Mouse (Mus musculus) hindbrain, embryonic 10.5 days (tissue): Measurements from ENCODE around the gene Mrpl2. TPM values are rescaled to one million over a fixed set of nuclear protein-coding genes. Genes with fewer than 3 reads are reported as not detected.

ENCODE experiments used
- DNase-seq: peaks from one replicate; pipeline ENCODE4 v3.0.0-alpha.2; 2017; ENCODE audit warnings: low spot score
- H3K27ac ChIP-seq: fragments of 300-500 bp; sonication (generic); 2 replicates; pipeline ENCODE4 v1.5.1; 2016; ENCODE audit warnings: mild to moderate bottlenecking, moderate library complexity
- H3K27me3 ChIP-seq: fragments of 300-500 bp; sonication (generic); 2 replicates; pipeline ENCODE4 v1.6.1; 2016; ENCODE audit warnings: mild to moderate bottlenecking; ENCODE audit not compliant: poor library complexity, insufficient read depth, severe bottlenecking
- H3K36me3 ChIP-seq: fragments of 300-500 bp; sonication (generic); 2 replicates; pipeline ENCODE4 v1.6.1; 2016; ENCODE audit warnings: mild to moderate bottlenecking, moderate library complexity
- H3K4me1 ChIP-seq: fragments of 300-500 bp; sonication (generic); replicated peaks from 2 replicates; pipeline ENCODE4 v1.6.1; 2016; ENCODE audit warnings: mild to moderate bottlenecking
- H3K4me3 ChIP-seq: fragments of 300-500 bp; sonication (generic); 2 replicates; pipeline ENCODE4 v1.5.1; 2016; ENCODE audit warnings: mild to moderate bottlenecking, moderate library complexity
- H3K9me3 ChIP-seq: fragments of 300-500 bp; sonication (generic); 2 replicates; pipeline ENCODE4 v1.6.1; 2016; ENCODE audit warnings: mild to moderate bottlenecking, moderate library complexity
- WGBS: fragments of 180-500 bp; shearing (Covaris S2); methylation state at CpG from one replicate; pipeline ENCODE4 v1.1.7; 2016; 5-methylcytosine and 5-hydroxymethylcytosine counted together
- polyA plus RNA-seq: library from polyadenylated mRNA; unstranded; fragments of >200 nt; fragmentation: Nextera tagmentation; extraction: Ambion mirVana; gene quantifications from 2 replicates; pipeline ENCODE4 v1.2.1, GENCODE M21; 2016

Gene Mrpl2
- 115 and 119 TPM in 2 replicates for polyA plus RNA-seq

- WGBS: under 1% methylated on average over 53 of the region's 53 CpGs
- Histone ChIP-seq H3K27ac (peak within 1 kb of the TSS; percentile 90), H3K36me3 (peaks cover 34% of the 10 kb centered on the region)
Measured at GRCm38 (mm10) chr17:46645561-46646321, at the start of gene Mrpl2, which contains the start of gene Klc4. Mrpl2 (plus strand) TSS chr17:46646229. Klc4 (minus strand) TSS chr17:46646022.

GRCm38 (mm10) chr17:46597956-46598355 is 48.1 kb upstream of the Mrpl2 start:
- H3K36me3 ChIP-seq: peaks cover 28% of the 10 kb centered on the region
- no peak overlapping the region for H3K4me3 ChIP-seq
- H3K27ac ChIP-seq: no peak overlapping the region
- peaks cover 23% of the 10 kb centered on the region for H3K4me1 ChIP-seq
- DNase-seq: no peak
- 94% methylated on average over 11 of the region's 11 CpGs for WGBS
- H3K9me3 ChIP-seq: no peaks in the 10 kb centered on the region
- no peaks in the 10 kb centered on the region for H3K27me3 ChIP-seq

More at GRCm38 (mm10) chr17:46645561-46646321, at the start of gene Mrpl2, which contains the start of gene Klc4:
- DNase-seq: peak; percentile 100
- no peaks in the 10 kb centered on the region for H3K27me3 ChIP-seq
- H3K4me3 ChIP-seq: peak within 1 kb of the TSS; percentile 86
- no peaks in the 10 kb centered on the region for H3K9me3 ChIP-seq
- H3K4me1 ChIP-seq: peaks cover 41% of the 10 kb centered on the region

- Histone ChIP-seq H3K36me3 (peaks cover 28% of the 10 kb centered on the region), H3K4me1 (peaks cover 21% of the 10 kb centered on the region), H3K4me3 (no peak overlapping the region), H3K27ac (no peak overlapping the region), H3K27me3 (no peaks in the 10 kb centered on the region), H3K9me3 (no peaks in the 10 kb centered on the region)
- 91% methylated on average over 4 of the region's 4 CpGs for WGBS
- DNase-seq: no peak
Measured at GRCm38 (mm10) chr17:46598963-46599362, 47.1 kb upstream of the Mrpl2 start.

GRCm38 (mm10) chr17:46600569-46600968 is 45.5 kb upstream of the Mrpl2 start:
- H3K27ac ChIP-seq: no peak overlapping the region
- peaks cover 28% of the 10 kb centered on the region for H3K36me3 ChIP-seq
- H3K9me3 ChIP-seq: no peaks in the 10 kb centered on the region
- no peak overlapping the region for H3K4me3 ChIP-seq
- no peaks in the 10 kb centered on the region for H3K27me3 ChIP-seq
- 90% methylated on average over 2 of the region's 2 CpGs for WGBS
- no peak for DNase-seq
- peaks cover 22% of the 10 kb centered on the region for H3K4me1 ChIP-seq

GRCm38 (mm10) chr17:46602212-46602611 is 43.8 kb upstream of the Mrpl2 start:
- 84% methylated on average over 9 of the region's 9 CpGs for WGBS
- H3K27ac ChIP-seq: peak overlapping the region; percentile 56

GRCm38 (mm10) chr17:46603229-46603628 is 42.8 kb upstream of the Mrpl2 start:
- no peak overlapping the region for H3K4me3 ChIP-seq
- no peaks in the 10 kb centered on the region for H3K9me3 ChIP-seq
- DNase-seq: no peak
- 95% methylated on average over 4 of the region's 4 CpGs for WGBS
- H3K27ac ChIP-seq: no peak overlapping the region; the same call in 1 of the 2 replicates
- peaks cover 28% of the 10 kb centered on the region for H3K4me1 ChIP-seq
- no peaks in the 10 kb centered on the region for H3K27me3 ChIP-seq
- peaks cover 13% of the 10 kb centered on the region for H3K36me3 ChIP-seq

More at GRCm38 (mm10) chr17:46602212-46602611, 43.8 kb upstream of the Mrpl2 start:
- Histone ChIP-seq H3K36me3 (peaks cover 23% of the 10 kb centered on the region), H3K4me1 (peaks cover 28% of the 10 kb centered on the region), H3K4me3 (no peak overlapping the region), H3K9me3 (no peaks in the 10 kb centered on the region), H3K27me3 (no peaks in the 10 kb centered on the region)
- no peak for DNase-seq

- no peaks in the 10 kb centered on the region for H3K9me3 ChIP-seq
- peaks cover 9% of the 10 kb centered on the region for H3K36me3 ChIP-seq
- 61% methylated on average over 5 of the region's 5 CpGs for WGBS
- H3K4me3 ChIP-seq: no peak overlapping the region
- DNase-seq: no peak
- peaks cover 36% of the 10 kb centered on the region for H3K4me1 ChIP-seq
- H3K27me3 ChIP-seq: no peaks in the 10 kb centered on the region
- H3K27ac ChIP-seq: peak overlapping the region; percentile 67
Measured at GRCm38 (mm10) chr17:46605126-46605525, 40.9 kb upstream of the Mrpl2 start.

GRCm38 (mm10) chr17:46605987-46606386 is 40.0 kb upstream of the Mrpl2 start:
- WGBS: 80% methylated on average over 12 of the region's 12 CpGs
- Histone ChIP-seq H3K36me3 (peaks cover 13% of the 10 kb centered on the region), H3K4me1 (peaks cover 45% of the 10 kb centered on the region)

GRCm38 (mm10) chr17:46609721-46610514 is 36.1 kb upstream of the Mrpl2 start:
- H3K27ac ChIP-seq: peak overlapping the region; percentile 73
- DNase-seq: no peak
- no peak overlapping the region for H3K4me3 ChIP-seq

More at GRCm38 (mm10) chr17:46605987-46606386, 40.0 kb upstream of the Mrpl2 start:
- H3K4me3 ChIP-seq: no peak overlapping the region
- no peak for DNase-seq
- H3K27me3 ChIP-seq: no peaks in the 10 kb centered on the region
- no peak overlapping the region for H3K27ac ChIP-seq
- no peaks in the 10 kb centered on the region for H3K9me3 ChIP-seq

GRCm38 (mm10) chr17:46611316-46611715 is 34.7 kb upstream of the Mrpl2 start:
- no peak for DNase-seq
- 94% methylated on average over 6 of the region's 6 CpGs for WGBS
- H3K27ac ChIP-seq: no peak overlapping the region
- H3K4me3 ChIP-seq: no peak overlapping the region
- no peaks in the 10 kb centered on the region for H3K27me3 ChIP-seq
- H3K4me1 ChIP-seq: peaks cover 46% of the 10 kb centered on the region
- no peaks in the 10 kb centered on the region for H3K9me3 ChIP-seq
- peaks cover 14% of the 10 kb centered on the region for H3K36me3 ChIP-seq

More at GRCm38 (mm10) chr17:46609721-46610514, 36.1 kb upstream of the Mrpl2 start:
- no peaks in the 10 kb centered on the region for H3K27me3 ChIP-seq
- H3K4me1 ChIP-seq: peaks cover 56% of the 10 kb centered on the region
- WGBS: 67% methylated on average over 15 of the region's 15 CpGs
- peaks cover 14% of the 10 kb centered on the region for H3K36me3 ChIP-seq
- no peaks in the 10 kb centered on the region for H3K9me3 ChIP-seq

GRCm38 (mm10) chr17:46612189-46612588 is 33.8 kb upstream of the Mrpl2 start:
- no peak for DNase-seq
- no peak overlapping the region for H3K4me3 ChIP-seq
- H3K27me3 ChIP-seq: no peaks in the 10 kb centered on the region
- 81% methylated on average over 2 of the region's 2 CpGs for WGBS
- peaks cover 55% of the 10 kb centered on the region for H3K4me1 ChIP-seq
- 0 out of 2 replicates have a peak overlapping the region, but pooled peaks have one; percentile 12 for H3K27ac ChIP-seq
- H3K36me3 ChIP-seq: peaks cover 14% of the 10 kb centered on the region
- H3K9me3 ChIP-seq: no peaks in the 10 kb centered on the region

- Histone ChIP-seq H3K36me3 (peaks cover 14% of the 10 kb centered on the region), H3K9me3 (no peaks in the 10 kb centered on the region), H3K4me1 (peaks cover 62% of the 10 kb centered on the region), H3K4me3 (no peak overlapping the region), H3K27ac (peak overlapping the region; percentile 64), H3K27me3 (no peaks in the 10 kb centered on the region)
- whole genome bisulfite sequencing: 50% methylated on average over 4 of the region's 4 CpGs
- DNase-seq: no peak
Measured at GRCm38 (mm10) chr17:46612820-46613219, 33.2 kb upstream of the Mrpl2 start.
